In the genomic region with DNA sequence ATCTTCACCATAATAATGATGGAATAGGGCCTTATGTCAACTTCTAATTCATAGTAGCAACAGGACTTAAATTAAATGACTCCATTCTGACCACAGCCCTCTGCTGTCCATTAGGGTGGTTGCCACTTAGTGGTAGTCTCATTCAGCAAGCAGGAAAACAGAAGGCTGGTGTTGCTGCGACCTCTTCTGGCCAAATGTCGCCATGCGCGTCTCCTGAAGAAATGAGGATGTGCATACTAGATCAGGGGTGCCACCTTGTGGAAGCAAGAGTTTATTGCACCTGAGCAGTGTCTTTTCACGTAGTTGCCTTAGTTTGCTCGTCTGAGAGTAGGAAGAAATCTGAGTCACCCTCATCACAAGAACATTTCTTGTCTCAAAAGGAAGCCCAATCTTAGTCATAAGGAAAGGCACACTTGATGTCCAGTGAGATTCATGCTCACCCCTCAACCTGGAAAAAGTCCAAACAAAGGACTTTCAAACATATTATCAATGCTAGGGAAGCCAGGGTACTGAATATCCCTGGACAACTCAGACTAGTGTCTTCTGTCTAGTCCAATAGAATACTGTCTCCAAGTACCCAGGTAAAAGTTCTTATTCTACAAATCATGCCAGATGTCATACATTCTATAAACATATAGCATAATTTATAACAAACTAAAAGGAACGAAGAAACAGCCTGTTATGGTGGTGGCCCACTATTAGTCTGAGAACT, we compare ENCODE assay signal across 8 mouse cellular contexts.
DNase-seq lines count a peak whose midpoint lies in the region; ATAC-seq and TF ChIP-seq lines count a peak whose summit lies in the region.

No protein-coding gene starts in this region.

- WGBS in hindbrain, embryonic 11.5 days: 15% methylated on average over 7 of the region's 7 CpGs
- WGBS in lung, postnatal 0 days: 14% methylated on average over 7 of the region's 7 CpGs

- H3K27me3 ChIP-seq in hindbrain, embryonic 11.5 days (ENCODE audit: control insufficient read depth, insufficient read depth, low read length): no peaks in the 10 kb centered on the region
- H3K27me3 ChIP-seq in lung, postnatal 0 days (replicated peaks; ENCODE audit: insufficient read depth, low read length): no peaks in the 10 kb centered on the region

- no peaks in the 10 kb centered on the region for H3K4me1 ChIP-seq in hindbrain, embryonic 11.5 days (replicated peaks; ENCODE audit: control insufficient read depth, insufficient read depth, low read length)
- no peaks in the 10 kb centered on the region for H3K4me1 ChIP-seq in lung, postnatal 0 days (ENCODE audit: insufficient read depth, low read depth, low read length)

- H3K9me3 ChIP-seq in hindbrain, embryonic 11.5 days (ENCODE audit: control insufficient read depth, low read length): no peaks in the 10 kb centered on the region
- H3K9me3 ChIP-seq in lung, postnatal 0 days (ENCODE audit: low read length): no peaks in the 10 kb centered on the region

- H3K9ac ChIP-seq in hindbrain, embryonic 11.5 days (ENCODE audit: low read depth, low read length): no peak overlapping the region
- no peak overlapping the region for H3K9ac ChIP-seq in lung, postnatal 0 days (replicated peaks; ENCODE audit: low read depth)

- ATAC-seq in hindbrain, embryonic 11.5 days (ENCODE audit: low FRiP score): peak; percentile 92
- ATAC-seq in lung, postnatal 0 days: peak; percentile 85

- peak; percentile 99 for TF ChIP-seq CTCF in lung, postnatal 0 days (IDR thresholded peaks at IDR 0.05)

- no peak overlapping the region for H3K27ac ChIP-seq in hindbrain, embryonic 11.5 days (ENCODE audit: low read depth, low read length)
- H3K27ac ChIP-seq in lung, postnatal 0 days (ENCODE audit: low read length): no peak overlapping the region

- no peak for TF ChIP-seq EP300 in lung, postnatal 0 days (IDR thresholded peaks at IDR 0.05)

- no peak overlapping the region for H3K4me3 ChIP-seq in hindbrain, embryonic 11.5 days (ENCODE audit: low read depth, low read length)
- no peak overlapping the region for H3K4me3 ChIP-seq in lung, postnatal 0 days (ENCODE audit: low read depth, low read length)

- no peak overlapping the region for H3K4me2 ChIP-seq in hindbrain, embryonic 11.5 days (replicated peaks; ENCODE audit: low read depth, low read length)
- no peak overlapping the region for H3K4me2 ChIP-seq in lung, postnatal 0 days (replicated peaks; ENCODE audit: low read depth, low read length)

- peak; percentile 93 for DNase-seq in MN1 (ENCODE audit: low spot score)
- DNase-seq in cerebellum, adult 9-10 months: peak; percentile 95
- peak; percentile 84 to 90 for DNase-seq in frontal cortex, postnatal 10 days (ENCODE audit: low spot score in 2 of 2)
- DNase-seq in hindbrain, embryonic 11.5 days (ENCODE audit: low spot score): peak; percentile 94
- peak; percentile 94 for DNase-seq in layer of hippocampus, adult 9-11 months
- peak; percentile 99 for DNase-seq in lung, postnatal 0 days (ENCODE audit: low spot score)
- peak; percentile 68 for DNase-seq in retina, adult 2 months (ENCODE audit: low read depth, low spot score)
- peak; percentile 90 for DNase-seq in thymus, postnatal 25 days

- no peaks in the 10 kb centered on the region for H3K36me3 ChIP-seq in hindbrain, embryonic 11.5 days (ENCODE audit: control insufficient read depth, insufficient read depth, low read length)
- H3K36me3 ChIP-seq in lung, postnatal 0 days (ENCODE audit: insufficient read depth, low read length): no peaks in the 10 kb centered on the region
